Mouse (Mus musculus): ENCODE results near the gene Lrrfip2.

Gene Lrrfip2

DNA sequence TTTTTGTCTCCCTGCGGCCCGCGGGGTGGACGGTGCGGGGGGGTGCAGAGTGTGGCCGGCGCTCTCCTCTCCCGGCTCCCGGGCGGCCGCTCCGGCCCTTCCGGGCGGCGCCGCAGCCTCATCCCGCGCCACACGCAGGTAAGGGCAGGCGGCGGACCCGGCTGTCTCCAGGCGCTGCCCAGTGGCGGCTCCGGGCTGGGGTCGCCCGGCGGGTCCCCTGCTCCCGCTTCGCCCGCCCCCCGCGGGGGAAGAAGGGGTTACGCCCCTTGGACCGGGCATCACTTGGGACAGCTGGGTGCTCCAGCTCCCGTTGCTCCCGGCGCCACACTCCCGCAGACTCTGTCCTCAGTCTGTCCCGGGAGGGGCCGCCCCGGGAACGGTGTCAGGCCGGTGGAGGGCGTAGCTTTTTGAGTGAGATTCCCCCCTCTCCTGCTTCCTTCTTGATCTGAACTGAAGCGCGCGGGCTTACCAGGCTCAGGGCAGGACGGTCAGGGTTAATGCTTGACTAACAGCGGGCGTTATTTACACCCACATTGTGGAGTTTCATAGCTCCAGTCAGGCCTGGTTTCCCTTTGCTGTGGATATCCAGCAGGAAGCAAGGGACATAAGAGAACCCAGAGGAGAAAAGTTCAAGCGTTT, 979 bp downstream of the Lrrfip2 start:
- DNase-seq (ENCODE audit: low read depth, low spot score) = peak; percentile 46

- DNase-seq (ENCODE audit: low read depth, low spot score) = peak; percentile 62
These were observed 1.6 kb downstream of the Lrrfip2 start for GRCm38 (mm10) chr9:111118891-111119441.

DNA sequence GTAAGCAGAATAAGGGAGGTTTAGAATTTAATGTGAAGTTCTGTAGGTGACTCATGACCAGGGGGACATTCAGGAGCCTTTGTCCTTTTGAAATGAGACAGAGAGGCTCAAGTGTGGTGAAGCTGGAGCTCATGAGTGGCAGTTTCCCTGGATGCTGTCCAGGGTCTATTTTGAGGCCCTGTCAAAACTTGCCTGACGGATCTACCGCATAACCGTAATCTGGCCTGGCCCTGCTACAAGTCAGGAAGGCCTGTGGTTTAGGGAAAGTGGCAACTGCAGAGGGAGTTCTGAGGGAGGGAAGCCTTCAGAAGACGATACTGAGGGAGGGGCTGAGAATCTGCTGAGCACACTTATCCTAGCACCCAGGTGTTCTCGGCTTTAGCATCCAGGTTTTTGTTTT, 5.1 kb downstream of the Lrrfip2 start:
- DNase-seq (ENCODE audit: low read depth, low spot score) = no peak

DNA sequence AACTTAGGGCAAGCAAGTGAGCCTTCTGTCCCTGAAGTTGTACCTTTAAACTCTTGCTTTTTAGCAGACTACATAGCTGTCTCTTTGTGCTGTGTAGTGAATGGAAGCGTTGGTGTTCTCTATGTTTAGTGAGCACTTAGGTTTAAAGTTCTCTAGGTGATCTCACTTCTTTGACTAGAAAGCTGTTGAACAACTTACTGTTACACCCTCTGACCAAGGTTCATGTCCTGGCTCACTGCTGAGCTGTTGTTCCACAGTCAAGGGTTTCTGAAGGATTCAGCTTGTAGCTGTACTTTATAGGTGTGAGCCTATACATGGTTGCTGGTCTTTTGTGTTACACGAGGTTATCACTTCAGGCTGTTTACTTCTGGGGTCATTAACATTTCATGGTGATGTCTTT, 5.9 kb downstream of the Lrrfip2 start:
- no peak for DNase-seq (ENCODE audit: low read depth, low spot score)

- DNase-seq (ENCODE audit: low read depth, low spot score) = no peak
These were observed 7.0 kb downstream of the Lrrfip2 start for GRCm38 (mm10) chr9:111124440-111124839.

- DNase-seq (ENCODE audit: low read depth, low spot score) = no peak
These were observed 9.3 kb downstream of the Lrrfip2 start for GRCm38 (mm10) chr9:111126735-111127134.

- DNase-seq (ENCODE audit: low read depth, low spot score) = no peak
These were observed 10.4 kb downstream of the Lrrfip2 start for GRCm38 (mm10) chr9:111127749-111128148.

DNA sequence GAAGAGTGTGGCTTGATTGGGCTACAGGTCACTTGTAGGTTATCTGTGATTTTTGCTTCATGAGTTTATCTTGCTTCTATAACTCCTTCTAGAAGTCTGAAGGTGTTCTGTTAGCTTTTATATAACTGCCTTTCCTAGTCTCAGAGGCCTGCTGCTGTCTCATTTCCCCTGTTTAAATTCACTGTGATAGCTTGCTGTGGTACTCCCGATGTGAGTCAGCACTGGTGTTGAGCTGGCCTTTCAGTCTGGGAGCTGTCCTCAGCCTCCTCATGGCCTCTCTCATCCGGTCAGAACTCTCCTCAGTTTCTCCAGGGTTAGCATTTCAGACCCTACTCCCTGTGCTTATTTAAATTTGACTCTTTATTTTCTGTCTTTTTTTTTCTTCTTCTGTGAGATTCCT, 12.7 kb downstream of the Lrrfip2 start:
- DNase-seq (ENCODE audit: low read depth, low spot score) = no peak

- DNase-seq (ENCODE audit: low read depth, low spot score) = no peak
These were observed 20.8 kb downstream of the Lrrfip2 start for GRCm38 (mm10) chr9:111138161-111138560.

- DNase-seq (ENCODE audit: low read depth, low spot score) = no peak
These were observed 25.3 kb downstream of the Lrrfip2 start for GRCm38 (mm10) chr9:111142721-111143120.

DNA sequence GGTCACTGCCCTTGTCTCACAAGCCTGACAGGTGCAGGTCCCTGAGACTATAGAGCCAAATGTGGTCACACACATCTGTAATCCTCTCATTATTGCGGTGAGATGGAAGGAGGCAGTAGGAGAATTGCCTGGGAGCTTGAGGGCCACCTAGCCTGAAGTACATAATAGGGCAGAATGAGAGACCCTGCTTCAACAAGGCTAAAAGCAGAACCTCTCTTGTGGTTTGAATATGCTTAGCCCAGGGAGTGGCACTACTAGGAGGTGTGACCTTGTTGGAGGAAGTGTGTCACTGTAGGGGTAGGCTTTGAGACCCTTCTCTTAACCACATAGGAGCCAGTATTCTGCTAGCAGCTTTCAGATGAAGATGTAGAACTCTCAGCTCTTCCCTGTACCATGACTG, 26.0 kb downstream of the Lrrfip2 start:
- no peak for DNase-seq (ENCODE audit: low read depth, low spot score)

- no peak for DNase-seq (ENCODE audit: low read depth, low spot score)
These were observed 27.3 kb downstream of the Lrrfip2 start for GRCm38 (mm10) chr9:111144711-111145110.

GRCm38 (mm10) chr9:111145497-111146190, 28.3 kb downstream of the Lrrfip2 start:
- no peak for DNase-seq (ENCODE audit: low read depth, low spot score)

DNA sequence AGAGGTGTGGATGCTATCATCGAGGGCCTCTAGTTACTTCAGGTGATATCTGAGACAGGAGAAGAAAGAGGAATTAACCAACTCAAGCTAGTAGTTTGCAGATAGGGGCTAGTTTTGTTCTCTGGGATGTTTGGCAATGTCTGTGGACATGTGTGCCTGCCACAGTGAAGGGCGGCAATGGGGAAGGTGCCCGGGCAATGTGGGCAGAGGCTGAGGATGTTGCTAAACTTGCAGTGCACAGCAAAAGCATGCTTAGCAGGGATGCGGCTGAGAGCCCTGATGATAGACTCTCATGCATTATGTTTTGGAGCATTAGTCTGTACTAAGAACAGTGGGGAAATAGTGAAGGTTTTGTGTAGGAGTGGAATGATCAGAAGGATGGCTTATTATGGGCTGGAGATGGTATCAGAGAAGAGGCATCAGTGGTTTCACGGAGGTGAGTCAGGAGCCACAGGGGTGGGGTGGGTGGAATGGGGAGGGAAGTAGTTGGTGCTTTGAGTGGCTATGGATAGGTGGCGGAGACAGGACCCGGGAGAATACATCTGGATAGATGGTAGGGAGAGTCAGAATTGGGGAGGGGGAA, 28.9 kb downstream of the Lrrfip2 start:
- peak; percentile 31 for DNase-seq (ENCODE audit: low read depth, low spot score)

GRCm38 (mm10) chr9:111148006-111148405, 30.6 kb downstream of the Lrrfip2 start:
- DNase-seq (ENCODE audit: low read depth, low spot score) = peak; percentile 40

DNA sequence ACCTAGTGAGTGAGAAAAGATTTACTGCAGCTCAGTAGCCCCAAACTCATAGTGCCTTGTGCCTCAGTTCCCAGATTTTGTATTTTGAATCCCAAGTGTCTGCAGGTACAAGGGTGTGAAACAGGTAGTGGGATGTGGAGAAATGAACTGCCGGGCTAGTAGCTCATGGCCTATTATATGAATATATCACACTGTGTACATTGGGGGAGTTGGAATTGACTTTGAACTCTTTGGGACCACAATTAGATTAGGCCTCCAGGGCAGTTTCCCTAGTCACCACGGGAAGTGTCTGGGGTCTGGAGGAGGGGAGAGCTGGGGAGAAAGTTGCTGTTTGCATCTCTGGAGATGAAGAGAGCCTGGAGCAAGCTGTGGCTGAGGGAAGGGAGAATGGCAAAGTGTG, 31.0 kb downstream of the Lrrfip2 start:
- DNase-seq (ENCODE audit: low read depth, low spot score) = no peak

DNA sequence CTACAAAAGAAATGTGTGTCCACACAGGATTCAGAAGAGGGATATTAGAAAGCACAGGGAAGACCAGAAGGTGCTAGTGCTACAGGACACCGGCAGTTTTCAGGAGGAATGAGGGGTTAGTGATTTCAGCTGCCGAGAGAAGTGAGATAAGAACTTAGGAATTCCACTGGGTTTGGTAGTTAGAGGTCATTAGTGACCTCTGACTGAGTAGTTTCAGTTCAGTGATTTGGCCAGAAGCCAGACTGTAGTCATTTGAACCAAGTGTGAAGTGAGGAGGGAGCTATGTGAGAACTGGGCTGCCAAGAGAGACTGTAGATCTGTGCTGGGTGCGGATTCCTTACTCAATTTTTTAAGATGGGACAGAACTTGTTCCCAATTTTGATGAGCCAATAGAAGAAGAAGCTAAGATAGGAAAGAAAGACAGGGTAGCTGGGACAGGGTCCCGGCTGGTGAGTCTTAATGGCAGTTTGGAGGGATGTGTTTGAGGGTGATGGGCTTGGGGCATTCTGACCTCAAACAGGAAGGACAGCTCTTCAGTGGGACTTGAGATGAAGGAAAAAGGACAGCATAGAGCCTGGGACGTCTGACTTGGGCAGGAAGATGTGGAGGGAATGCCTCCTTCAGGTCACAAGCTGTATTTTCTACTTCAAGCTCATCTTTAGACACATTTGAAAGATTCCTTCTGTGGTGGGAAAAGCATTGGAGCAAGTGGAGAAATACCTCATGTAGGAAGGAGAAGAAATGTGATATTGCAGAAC, 32.0 kb downstream of the Lrrfip2 start:
- DNase-seq (ENCODE audit: low read depth, low spot score) = no peak

- no peak for DNase-seq (ENCODE audit: low read depth, low spot score)
These were observed 35.0 kb downstream of the Lrrfip2 start for GRCm38 (mm10) chr9:111152314-111152897.

- peak; percentile 24 for DNase-seq (ENCODE audit: low read depth, low spot score)
These were observed 35.6 kb downstream of the Lrrfip2 start for GRCm38 (mm10) chr9:111153026-111153425.

GRCm38 (mm10) chr9:111155764-111156458, 38.5 kb downstream of the Lrrfip2 start:
- DNase-seq (ENCODE audit: low read depth, low spot score) = no peak

GRCm38 (mm10) chr9:111159562-111159961, 42.2 kb downstream of the Lrrfip2 start:
- DNase-seq (ENCODE audit: low read depth, low spot score) = no peak
